Mouse (Mus musculus) cortical plate, adult 2 months (tissue): Measurements from ENCODE around the gene Zfp963.

ENCODE experiments used
- CTCF ChIP-seq: fragments of 200-500 bp; IDR thresholded peaks from 2 replicates; pipeline ENCODE4 v1.5.1; 2011; ENCODE audit warnings: mild to moderate bottlenecking, control low read depth, low read length; ENCODE audit not compliant: insufficient read depth; ENCODE audit errors: extremely low read depth
- POLR2A ChIP-seq: fragments of 200-500 bp; IDR thresholded peaks from 2 replicates; pipeline ENCODE4 v1.6.1; 2011; ENCODE audit warnings: mild to moderate bottlenecking, low read length, control low read depth; ENCODE audit not compliant: insufficient read depth; ENCODE audit errors: extremely low read depth

GRCm38 (mm10) chr8:69775149-69775534, 25.4 kb upstream of the Zfp963 start:
- TF ChIP-seq CTCF = no peak
- no peak for TF ChIP-seq POLR2A
